Mouse (Mus musculus) telencephalon, adult 2 months (tissue): ENCODE measurements around the gene Hoxa3.

Source experiments
- DNase-seq: peaks from one replicate; pipeline ENCODE4 v3.0.0-alpha.2; 2011; ENCODE audit warnings: low read depth, low spot score

The Hoxa3 gene

DNA sequence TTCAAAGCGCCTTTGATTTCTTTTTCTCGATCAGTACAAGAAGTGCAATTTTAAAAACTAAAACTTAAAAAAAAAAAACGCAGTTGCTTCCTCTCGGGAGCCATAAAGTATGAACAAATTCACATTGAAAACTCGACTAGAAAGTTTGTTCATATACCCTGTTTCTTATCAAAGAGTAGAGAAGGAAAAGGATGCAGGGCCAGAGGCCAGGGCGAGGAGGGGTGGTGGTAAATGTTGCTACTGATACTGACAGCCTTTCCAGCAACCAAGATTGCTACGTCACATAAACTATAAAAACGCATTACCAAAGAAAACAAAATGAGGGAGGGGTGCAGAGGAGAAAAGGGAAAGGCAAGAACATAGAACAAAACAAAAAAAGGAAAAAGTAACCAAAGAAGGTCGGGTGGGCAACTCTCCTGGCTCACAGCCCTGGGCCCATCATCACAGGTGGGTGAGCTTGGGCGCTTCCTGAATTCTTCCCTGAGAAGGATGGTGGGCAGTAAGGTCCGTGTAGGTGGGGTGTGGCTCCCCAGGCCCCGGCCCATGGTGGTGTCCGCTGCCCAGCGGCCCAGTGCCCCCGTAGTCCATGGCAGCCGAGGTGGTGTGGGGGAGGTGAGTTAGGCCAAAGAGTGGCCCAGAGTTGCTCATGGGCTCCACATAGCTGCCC is 43.5 kb downstream of the Hoxa3 start:
- no peak for DNase-seq

DNA sequence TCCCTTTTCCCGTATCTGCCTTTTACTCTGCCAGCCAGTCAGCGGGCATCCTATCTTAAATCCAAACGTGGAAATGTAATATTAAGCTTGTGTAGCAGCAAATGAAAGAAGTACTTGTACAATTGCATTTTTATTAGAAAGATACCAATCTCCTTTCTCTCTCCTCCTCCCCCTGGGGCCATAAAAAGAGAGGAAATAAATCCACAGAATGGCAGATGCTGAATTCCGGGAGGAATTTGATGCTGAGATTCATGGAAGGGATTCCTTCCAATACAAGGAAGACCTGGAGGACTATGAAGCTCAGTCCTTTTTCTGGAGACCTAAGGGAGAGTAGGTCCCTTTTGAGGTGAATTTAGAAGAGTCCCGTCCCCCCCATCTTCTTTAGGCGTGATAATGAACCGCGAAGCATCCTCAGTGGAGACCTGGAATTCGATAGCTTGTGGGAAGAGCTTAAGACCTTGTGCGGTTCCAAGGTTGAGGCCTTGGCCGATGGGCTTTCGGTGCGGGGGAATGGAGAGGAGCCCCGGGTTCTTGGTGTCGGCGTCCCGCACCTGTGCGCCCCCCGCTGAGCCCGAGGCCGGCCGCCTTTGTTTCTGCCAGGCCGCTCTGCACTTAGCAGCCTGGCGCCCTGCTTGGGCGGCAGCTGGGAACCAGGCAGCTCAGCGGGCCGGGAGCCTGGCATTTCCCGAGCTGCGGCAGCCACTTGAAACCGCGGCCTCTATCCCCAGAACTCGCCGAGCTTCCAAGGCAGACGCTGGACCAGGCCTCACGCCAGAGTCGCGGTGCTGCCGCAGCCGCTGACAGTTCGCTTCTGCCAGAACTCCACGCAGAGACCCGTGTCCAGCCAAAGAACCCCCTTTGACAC is 44.7 kb downstream of the Hoxa3 start:
- no peak for DNase-seq

- DNase-seq = no peak
Measured at GRCm38 (mm10) chr6:52167736-52168161, 45.4 kb downstream of the Hoxa3 start.

- no peak for DNase-seq
Measured at GRCm38 (mm10) chr6:52167176-52167575, 46.0 kb downstream of the Hoxa3 start.

DNA sequence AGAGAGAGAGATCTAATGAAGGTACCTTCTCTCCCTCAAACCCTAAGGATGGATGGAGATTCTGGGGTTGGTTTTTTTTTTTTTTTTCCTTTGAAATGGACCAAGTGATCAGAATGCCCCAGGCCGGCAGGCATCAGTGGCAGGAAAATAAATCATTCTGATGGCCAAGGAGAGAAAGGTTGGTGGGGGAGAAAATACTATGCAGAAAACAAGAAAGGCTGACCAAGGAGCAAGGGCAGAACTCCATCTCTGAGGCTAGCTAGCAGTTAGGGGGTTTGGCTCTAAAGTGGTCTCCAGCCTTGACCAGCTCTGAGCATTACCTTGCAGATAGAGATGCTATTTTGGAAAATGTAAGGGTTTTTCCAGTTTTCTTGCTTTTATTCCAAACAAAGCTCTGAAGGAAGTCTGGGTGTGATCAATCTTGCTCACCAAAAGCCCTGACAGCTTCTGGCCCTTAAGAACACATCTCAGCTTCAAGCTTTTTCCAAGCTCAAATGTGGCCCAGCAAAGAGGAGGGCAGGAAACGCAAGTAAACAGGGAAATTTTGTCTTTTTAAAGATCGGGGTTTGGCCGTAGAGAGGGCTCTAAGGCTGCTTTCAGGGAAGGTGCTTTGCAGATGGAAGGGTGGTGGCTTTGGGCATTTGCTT is 46.6 kb downstream of the Hoxa3 start:
- DNase-seq = no peak

GRCm38 (mm10) chr6:52165441-52166370 is 47.4 kb downstream of the Hoxa3 start:
- no peak for DNase-seq

DNA sequence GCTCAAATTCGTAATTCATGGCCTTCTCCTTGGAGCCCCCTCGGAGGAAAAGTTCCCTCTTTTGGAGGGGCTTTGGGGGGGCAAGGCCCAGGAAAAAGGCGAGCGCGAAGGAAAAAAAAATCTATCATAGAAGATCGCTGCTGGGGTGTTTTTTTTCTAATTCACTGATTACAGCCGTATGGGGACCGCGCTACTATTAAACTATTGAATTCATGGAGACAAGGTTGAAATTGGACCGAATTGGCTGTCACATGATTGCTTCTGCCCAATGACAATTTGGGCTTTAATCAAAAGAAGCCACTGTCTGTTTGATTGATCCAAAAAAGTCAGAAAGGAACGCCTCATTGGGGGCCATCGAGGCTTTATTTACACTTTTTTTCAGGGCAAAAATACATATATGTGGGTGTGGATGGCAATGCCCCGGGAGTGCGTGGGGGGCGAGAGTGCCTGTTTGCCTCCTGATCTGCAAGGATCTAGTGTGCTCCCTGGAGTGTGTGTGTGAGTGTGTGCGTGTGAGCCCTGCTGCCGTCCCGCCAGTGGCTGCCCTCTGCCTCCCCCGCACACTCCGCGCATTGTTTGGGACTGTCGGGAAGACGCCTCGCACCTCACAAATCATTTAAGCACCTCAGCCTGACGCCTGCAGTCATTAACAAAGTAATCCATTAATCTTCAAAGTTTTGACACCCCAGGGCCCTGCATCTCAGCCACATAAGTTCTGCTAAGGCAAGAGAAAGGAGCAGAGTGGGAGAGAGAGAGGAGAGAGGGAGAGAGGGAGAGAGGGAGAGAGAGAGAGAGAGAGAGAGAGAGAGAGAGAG is 48.3 kb downstream of the Hoxa3 start, which contains the start of gene Hoxa2:
Gene Hoxa2, minus strand, starts transcription at position 206 of the 815 bp plus-strand sequence.
- DNase-seq = no peak

- DNase-seq = no peak
Measured at GRCm38 (mm10) chr6:52164051-52164625, 49.0 kb downstream of the Hoxa3 start.

GRCm38 (mm10) chr6:52163366-52164031 is 49.6 kb downstream of the Hoxa3 start:
- DNase-seq = no peak

DNA sequence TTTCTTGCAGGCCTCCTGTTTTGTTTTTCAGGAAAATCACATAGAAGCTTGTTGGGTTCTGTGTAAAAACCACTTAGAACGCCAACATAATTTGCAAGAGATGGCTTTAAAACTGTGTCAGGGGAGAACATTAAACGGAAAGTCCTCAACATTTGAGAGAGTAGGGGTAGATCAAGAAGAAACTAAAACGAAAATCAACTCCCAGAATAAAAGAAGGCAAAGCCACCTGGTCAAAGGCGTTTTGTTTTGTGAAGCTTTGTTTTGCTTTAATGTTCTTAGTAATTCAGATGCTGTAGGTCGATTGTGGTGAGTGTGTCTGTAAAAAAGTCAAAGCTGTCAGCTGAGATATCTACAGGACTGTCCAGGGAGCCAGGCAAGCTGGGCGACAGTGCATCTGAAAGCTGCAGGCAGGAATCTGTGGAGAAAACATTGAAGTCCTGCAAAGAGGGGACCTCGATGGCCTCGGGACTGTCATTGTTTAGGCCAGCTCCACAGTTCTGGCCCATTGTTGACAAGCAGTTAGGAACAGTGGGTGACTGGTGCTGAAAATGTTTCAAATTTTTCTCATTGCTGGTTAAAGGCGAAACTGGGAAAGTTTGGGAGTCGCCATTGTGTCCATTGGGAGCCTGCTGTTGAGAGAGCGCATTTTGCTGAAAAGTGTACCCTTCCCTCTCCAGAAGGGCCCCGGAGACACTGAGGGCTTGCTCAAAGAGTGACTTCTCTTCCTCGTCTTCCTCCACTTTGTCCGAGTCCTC is 50.3 kb downstream of the Hoxa3 start:
- no peak for DNase-seq

GRCm38 (mm10) chr6:52162093-52162380 is 51.1 kb downstream of the Hoxa3 start:
- no peak for DNase-seq

- no peak for DNase-seq
Measured at GRCm38 (mm10) chr6:52161336-52162092, 51.6 kb downstream of the Hoxa3 start.

DNA sequence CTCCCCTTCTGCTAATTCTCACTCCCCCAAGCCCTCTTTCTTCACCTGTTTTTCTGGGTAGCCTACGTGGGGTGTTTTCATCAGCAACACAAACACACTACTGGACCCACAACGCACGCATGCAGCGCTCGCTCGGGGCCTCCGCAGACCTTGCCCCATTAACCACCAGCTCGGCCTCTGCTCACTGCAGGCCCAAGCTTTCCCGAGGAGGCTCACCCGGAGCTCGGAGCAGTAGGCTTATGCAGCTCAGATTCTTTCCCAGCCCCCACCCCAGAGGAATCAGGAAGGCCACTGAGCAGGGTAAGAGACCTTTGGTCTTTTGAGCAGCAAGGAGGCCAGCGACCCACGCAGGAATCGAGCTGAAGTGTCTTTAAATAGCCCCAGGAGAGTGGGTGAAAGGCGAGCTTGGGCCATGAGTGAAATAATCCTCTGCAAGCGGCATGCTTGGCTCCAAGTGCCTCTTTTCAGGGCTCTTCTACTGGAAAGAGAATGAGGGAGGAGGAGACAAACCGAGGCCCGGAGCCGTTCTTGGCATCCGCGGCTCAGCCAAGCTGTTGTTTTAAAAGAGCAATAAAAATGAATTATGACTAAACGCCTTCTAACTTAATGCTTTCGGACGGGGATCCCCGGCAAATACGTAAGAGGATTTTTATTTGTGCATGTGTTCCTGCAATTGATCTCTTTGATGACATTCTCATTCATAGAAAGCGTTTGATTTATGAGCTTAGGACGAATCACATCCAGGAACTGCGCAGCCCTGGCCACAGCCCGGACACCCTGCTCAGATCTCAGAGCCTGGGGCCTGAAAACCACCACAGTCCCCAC is 52.4 kb downstream of the Hoxa3 start:
- DNase-seq = no peak

DNA sequence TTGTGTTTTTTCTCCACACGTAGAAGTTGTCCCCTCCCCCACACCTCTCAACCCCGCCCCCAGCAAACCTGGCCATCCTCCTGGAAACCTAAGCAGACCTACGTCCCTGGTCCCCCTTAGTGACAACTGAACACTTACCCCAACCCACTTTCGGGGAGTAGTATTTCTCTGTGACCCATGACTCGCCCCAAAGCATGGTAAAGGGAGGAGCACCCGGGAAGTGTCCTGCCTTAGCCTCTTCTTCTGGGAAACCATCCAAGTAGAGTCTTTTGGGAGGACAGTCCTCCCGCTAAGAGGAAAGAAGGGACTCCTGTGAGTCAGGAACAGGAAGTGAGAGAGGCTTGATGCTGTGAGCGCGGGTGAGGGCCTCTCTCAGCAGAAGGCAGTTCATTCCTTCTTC is 53.2 kb downstream of the Hoxa3 start:
- DNase-seq = no peak

DNA sequence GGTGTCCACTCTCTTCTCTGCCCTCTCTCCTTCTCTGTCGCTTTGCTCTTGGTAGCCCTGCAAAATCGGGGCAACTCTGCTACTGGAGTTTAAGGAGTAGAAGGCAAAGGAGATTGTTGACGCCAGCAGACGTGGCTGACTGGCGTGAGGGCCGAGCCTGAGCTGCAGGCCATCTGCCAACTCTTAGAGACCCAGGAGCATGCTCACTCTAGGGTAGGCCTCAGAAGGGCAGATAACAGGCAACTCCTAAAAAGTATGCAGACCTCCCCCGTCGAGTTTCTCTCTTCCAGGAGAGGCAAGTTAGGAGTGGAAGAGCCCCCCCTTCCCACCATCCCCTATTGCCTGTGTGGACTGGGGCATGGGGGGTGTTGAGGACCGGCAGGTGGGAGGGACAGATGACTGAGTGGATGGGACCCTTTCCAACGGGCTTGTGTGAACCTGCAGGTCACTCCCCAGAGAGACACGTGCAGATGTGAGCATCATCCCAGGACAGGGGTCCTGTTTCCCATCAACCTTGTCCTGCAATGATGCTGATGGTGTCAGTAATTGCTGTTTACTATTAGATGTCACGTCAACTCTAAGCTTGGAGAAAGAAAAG is 53.9 kb downstream of the Hoxa3 start:
- no peak for DNase-seq

- no peak for DNase-seq
Measured at GRCm38 (mm10) chr6:52158276-52159051, 54.7 kb downstream of the Hoxa3 start, which contains the start of gene Hoxa1. Gene Hoxa1, minus strand, starts transcription at chr6:52158317.
